Mouse (Mus musculus) right cerebral cortex, postnatal 4 days (tissue): ENCODE results near the gene Col24a1.

Source experiments
- DNase-seq: peaks from one replicate; pipeline ENCODE4 v3.0.0-alpha.2; 2022

Gene Col24a1

DNA sequence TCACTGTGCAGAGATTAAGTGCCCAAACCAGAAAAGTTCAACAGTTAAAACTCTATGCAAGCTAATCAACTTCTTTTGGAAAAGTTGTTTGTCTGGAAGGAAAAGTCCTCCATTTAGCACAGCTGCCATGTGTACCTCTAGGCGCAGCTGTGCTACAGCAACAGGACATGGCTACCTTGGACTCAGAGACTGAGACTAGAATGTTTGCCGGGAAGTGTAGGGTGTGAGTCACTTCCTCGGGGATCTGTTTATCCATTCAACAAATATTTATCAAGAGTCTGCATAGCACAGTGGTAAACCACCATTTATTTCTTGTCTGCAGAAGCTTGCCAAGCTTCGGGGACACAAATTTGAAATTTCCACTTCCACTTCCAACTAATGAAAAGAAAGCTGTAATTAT, 178.8 kb downstream of the Col24a1 start:
- no peak for DNase-seq

DNA sequence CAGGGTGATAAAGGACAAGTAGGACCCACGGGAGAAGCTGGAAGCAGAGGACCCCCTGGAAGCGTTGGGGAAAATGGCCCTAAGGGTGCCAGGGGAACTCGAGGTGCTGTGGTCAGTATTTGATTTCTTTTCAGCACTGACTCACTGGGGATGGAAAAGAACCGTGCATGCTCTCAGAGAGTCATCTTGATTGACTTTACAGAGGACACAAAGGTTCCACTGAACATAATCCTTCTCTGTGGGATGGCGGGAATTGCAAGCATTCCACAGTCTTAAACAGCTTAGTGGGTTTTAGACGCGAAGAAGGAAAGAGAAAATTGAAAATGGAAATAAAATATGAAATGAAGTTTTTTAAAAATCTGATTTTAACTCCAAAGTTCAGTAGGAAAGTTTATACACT, 181.9 kb downstream of the Col24a1 start:
- no peak for DNase-seq

DNA sequence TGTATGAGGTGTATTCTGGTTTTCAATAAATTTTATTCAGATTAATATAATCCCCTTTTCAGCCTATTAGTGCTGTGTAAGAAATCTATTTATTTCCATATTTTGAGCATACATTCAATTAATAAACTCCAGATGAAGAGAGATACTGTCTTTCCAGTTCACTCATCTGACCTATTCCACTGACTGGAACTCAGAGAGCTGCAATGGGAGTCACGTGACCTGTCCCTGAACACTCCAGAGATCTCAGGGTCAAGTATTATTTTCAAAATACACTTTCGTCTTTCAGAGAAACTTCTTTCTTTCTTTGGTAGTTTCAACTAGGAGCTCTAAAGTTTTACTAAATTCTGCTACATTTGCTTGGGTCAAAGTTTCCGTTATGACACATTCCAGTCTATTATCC, 184.4 kb downstream of the Col24a1 start:
- DNase-seq, result no peak

DNA sequence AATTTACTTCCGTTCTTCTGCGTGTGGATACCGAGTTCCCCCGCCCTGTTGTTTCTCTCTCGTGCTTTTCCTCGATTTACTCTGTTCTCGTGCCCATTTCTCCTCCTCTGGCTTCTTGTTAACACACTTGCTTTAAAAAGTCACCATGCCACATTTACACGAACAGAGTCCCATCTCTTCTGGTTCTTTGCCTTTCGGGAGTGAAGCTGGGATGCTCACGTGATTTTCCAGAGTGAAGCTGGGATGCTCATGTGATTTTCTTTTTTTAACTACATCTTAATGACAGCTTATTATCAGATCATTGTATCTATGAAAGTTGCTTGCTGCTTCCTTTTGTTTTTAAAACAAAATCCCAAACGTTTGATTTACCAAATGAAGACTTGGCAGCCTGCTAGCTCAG, 184.8 kb downstream of the Col24a1 start:
- no peak for DNase-seq

DNA sequence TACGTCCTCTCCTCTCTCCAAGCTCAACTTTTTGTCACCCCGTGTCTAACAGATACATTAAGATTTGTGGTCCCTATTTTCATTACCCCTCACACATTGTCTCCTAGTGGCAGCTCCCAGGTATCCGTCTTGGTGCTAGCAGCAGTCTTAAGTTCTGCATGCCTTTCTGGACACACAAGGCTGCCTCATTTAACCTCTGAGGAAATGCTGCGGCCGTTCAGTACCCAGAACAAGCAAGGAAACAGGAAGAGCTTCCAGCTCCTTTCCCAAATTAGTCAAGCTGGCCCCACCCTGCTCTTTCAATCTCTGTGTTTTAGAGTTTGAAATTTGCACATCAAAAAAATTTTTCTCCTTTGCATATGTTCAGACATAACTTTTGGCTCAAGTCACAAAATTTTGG, 186.2 kb downstream of the Col24a1 start:
- DNase-seq, result no peak

DNA sequence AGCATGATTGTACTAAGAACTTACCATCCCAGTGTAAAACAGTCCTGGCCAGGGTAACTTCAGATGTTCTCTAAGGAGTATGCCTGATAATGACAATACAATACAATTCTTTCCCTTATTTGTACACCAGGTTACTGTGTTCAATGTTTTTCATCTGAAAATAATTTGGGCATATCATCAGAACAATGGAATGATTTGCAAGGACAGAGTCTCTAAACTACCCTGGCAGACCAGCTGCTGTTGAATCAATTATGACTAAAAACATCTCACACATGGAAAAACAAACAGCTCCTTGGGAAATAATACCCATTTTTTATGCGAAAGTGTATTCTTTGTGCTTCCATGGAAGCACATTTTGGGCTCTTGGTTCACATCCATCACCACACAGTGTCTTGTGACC, 198.0 kb downstream of the Col24a1 start:
- DNase-seq, result no peak

DNA sequence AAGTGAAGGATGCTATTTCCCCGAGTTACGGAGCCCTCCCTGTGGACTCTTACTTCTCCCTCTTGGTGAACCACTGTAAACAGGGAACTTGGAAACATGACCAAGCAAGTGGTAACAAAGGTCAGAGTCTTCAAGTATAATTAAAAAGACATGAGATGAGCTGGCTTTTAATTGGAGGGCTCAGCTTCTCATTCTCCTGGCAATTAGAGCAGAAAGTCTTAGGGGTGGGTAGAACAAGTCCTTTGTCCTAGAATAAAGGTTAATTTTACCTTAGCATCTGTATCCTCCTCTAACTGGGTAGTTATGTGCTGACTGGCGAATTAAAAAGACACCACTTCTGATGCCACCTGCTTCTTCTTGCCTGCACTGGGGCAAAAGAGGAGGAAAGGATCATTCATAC, 199.1 kb downstream of the Col24a1 start:
- no peak for DNase-seq

DNA sequence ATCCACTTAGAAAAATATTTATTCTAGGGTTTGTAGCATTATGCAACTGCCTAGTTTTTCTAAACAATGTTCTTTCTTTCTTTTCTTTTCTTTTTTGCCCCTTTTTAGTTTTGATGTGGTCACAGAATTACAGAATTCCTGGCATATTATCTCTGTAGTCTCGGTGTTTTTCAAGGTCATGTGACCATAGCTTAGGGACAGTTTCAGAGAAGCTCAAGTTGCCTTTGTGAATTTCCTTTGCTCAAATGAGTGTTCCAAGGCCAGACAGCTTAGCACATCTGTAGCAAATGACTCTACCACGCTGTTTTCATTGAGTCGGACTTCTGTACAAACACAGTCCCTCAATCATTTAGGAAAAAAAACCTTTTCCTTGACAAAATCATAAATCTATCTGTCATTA, 205.9 kb downstream of the Col24a1 start:
- no peak for DNase-seq

DNA sequence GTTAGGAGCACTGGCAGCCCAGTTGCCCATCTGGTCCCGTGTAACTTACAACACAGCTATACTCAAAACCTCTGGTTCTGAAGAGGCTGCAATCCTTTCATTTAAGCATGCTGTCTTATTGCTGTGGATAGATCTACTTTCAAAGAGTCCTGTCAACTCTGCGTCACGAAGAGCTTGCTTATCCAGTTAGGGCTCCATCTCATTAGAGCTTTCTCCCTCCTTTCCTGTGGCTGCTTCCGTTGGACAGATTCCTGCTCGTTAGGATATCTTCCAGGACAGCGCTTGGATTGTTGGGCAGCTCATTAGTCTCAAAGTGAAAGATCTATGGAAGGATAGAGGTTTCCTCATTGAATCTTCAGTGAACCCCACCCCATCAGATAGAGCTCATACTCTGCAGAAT, 206.6 kb downstream of the Col24a1 start:
- no peak for DNase-seq

DNA sequence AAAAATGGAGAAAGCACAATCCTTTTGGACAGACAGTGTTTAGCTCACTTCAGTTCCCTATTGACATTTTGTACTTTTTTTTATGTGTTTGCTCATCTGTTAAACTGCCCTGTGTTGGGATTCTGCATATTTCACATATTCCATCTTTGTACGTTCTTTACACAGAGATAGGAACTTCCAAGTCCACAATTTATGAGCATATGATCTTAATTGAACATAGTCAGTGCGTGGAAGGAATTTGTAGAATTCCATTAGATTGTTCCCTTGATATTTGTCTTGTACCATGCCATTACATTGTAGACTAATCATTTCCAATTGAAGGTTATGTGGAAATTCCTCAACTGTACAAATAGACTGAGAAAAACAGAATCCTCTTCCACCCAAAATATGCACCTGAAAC, 212.6 kb downstream of the Col24a1 start:
- DNase-seq, result no peak

DNA sequence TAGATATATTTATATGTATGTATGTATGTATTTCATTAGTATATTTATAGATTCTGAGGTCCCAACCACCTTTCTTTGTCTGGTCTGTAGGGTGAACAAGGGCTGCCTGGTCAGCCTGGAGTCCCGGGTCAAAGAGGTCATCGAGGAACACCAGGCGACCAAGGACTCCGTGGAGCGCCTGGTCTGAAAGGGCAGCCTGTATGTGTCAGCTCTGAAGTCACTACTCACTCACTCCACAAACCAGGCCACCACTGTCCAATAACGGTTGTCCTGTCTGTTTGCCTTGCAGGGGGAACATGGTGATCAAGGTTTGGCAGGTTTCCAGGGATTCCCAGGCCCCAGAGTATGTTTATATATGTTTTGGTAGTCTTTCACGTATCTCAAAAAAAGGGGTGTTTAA, 216.3 kb downstream of the Col24a1 start:
- no peak for DNase-seq

DNA sequence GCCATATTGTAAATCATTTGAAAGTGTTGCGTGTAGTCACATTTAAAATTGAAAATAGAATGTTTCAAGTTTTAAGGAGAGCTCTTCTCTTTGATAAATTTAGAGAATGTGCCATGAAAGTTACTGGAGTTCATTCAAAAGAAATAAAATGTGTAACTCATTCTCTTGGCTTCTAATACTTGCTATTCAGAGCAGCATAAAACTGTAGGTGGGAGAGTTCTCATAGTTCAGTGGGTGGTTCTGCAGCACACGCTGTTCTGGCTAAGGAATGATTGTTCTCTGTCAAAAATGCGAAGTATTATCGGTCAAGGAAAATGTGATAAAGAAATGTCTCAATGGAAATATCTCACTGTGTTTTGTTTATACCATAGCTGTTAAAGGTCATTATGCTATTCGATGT, 221.9 kb downstream of the Col24a1 start:
- DNase-seq, result no peak

DNA sequence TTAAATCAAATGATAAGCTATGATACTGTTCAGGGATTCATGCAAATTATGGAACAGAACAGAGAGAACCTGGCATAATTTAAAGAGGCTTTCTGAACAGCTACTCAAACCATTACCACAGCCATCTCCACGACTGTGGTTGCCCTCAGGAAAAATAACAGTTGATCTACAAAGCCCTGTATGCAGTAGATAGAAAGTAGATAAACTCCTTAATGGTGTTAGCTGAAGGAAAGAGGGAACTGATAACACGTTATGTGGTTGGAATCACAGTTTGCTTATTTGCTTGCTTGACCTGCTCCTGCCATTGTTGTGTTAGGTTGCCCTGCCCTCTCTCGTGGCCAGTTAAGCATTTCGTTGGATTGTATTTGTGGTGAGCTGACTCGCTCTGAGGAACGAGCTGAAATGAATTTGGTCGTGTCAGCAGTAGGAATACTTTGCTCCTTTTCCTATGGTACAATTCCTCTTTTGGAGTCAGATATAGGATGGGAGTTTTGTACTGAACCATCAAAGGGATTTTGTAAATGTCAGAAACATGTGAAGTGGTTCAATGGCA, 229.3 kb downstream of the Col24a1 start:
- DNase-seq, result no peak

DNA sequence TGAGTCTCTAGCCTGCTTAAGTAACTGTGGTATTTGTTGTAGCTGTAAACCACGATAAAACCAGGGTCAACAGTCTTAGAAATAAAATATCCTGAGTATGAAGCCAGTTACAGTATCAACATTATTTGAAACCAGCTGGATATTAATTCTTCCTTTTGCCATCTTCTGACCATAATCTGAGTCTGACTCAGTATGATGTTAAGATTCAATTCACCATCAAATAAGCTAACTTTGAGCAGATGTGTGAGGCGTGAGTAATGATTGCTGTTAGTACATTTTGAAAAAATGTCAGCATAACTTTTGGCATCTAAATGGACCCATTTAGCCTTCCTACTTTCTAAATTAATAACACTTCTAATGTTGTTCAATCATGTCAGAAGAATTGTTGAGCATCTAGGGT, 230.0 kb downstream of the Col24a1 start:
- no peak for DNase-seq

DNA sequence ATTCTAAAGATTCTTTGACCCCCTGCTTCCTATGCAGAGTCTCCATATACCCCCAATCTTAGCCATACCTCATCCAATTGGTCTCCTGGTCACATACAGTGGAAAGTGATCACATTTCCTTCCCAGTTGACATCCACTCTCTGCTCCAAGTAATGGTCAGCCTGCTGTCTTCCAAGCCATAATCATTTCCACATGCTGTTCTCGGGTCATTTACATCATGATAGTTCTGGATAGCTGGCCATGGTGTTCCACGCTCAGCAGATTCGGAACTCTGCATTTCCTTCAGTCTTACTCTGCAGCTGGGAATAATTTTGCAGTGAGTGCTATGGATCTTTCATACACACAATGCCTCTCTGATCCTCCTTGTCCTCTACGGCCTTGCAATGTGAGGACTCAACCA, 233.0 kb downstream of the Col24a1 start:
- DNase-seq, result no peak

DNA sequence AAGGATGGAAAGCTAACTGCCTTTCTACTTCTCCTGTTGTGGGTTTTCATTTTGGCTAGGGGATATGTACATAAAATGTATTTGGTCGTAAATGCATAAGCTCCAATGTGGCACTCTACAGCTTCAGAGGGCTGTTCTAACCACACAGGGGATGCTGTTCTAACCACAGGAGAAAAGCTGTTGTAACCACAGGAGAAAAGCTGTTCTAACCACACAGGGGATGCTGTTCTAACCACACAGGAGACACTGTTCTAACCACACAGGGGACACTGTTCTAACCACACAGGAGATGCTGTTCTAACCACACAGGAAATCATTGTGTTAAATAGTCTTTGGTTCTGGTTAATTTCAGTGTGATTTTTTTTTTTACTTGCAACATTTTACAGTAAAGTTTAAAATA, 245.6 kb downstream of the Col24a1 start:
- DNase-seq, result no peak

DNA sequence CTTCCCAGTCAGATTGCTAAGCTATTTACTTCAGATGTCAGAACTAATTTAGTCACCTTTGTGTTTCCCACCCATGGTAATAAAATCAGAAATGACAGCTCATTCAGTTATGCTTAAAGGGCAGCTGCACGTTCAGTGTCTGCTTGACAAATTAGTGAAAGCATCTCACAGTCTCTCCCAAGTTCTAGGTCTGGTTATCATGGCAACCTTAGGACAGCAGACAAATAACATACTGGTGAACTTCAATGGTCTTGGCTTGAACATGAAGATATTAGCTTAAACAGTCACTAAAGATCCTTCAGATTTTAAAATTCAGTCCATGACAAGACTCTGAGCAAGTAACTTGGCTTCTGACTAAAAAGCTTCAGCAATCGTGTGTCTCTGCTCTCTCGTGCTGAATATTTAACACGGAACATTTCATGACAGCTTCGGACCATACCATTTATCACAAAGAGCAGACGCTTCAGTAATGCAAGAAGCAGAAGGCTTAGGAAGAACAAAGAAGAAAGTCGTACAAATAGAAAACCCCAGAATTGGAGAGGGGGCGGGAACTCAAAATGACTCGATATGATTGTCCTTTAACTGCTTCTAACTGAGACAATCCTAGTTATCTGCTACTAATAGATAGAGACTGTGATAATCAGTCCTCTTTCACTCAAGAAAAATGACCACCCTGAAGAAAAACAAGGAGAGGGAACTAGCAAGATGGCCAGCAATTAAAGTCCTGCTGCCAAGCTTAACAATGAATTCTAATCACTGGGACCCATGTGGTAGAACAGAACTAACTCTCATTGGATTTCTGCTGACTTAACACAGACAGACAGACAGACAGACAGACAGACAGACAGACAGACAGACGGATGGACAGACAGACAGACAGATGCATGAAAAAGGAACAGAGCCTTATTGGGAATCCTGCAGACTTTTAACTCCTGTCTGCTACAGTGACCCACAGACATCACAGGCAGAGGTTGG, 256.5 kb downstream of the Col24a1 start:
- DNase-seq, result no peak

DNA sequence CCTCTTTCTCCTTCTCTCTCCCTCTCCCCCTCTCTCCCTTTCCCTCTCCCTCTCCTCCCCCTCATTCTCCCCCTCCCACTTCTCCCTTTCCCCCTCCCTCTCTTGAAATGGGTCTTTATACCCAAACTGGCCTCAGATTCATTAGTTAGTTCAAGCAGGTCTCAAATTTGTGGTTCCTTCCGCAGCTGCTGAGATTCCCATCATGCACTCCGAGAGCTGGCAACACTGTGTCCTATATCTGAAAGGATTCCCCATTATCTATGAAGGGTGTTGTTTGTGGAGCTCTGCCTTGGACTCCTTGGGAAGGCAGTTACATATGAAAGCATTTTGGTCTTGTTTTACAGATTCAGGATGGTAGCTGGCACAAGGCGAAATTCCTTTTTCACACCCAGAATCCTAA, 257.9 kb downstream of the Col24a1 start:
- DNase-seq, result no peak

DNA sequence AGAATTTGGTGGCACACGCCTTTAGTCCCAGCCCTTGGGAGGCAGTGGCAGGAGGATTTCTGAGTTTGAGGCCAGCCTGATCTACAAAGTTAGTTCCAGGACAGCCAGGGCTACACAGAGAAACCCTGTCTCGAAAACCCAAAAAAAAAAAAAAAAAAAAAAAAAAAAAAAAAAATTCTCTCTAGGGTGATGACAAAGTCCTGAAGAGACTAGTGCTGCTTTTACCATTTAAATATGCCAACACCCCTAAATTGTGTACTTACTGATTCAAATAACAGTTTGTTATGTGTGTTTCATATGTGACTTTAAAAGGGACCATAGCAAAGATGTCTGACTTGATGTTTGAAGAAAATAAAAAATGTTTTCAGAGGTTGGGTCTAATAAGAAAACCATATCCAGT, 262.1 kb downstream of the Col24a1 start:
- no peak for DNase-seq

DNA sequence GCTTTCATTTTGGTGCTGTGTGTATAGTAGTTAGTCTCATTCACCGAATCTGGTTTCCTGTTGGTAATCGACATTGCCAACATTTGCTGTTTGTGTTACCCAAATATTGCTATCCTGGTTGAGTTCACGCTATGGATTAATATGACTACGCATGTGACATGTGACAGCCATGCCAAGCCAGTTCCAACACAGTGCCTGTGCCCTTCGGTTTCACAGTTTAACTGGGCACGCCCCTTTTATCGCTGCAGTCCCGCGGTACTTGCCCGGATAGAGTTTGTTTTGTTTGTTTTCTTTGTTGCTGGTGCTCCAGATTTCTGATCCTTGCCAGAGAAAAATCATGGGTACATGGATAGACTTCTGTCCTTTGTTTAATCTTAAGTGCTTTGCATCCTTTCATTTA, 263.9 kb downstream of the Col24a1 start:
- DNase-seq, result no peak

DNA sequence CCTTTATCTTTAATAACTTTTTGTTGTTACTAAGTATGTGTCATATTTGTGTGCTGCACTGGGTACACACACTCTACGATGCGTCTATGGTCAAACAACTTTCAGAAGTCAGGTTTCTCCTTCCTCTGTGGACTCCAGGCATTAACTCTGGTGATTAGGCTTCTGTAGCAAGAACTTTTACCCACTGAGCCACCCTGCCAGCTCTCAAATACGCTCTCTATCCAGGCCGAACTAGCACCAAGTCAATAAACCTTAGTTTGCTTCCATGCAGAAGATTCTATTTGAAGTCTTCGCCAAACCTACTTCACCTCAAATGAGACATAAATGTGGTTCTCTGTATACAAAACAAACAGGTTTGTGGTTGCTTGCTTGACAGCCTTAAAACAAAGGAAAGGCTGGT, 267.4 kb downstream of the Col24a1 start:
- no peak for DNase-seq

DNA sequence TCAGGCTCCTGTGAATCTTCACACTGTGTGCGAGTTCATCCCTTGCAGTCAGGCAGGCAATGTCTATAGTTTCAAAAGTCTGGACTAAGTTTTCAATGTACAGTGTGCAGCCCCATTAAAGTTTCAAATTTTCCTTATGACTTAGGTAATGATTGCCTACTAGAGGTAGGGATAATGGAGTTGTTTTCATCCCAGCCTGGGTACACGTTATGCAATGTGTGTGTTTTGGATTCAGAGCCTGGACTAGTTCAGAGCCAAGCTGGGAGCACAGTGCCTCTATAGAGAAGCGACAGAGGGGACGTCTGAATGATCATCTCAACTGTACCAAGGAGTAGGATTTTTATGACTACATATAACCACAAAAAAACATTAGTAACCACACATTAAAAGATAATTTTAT, 267.8 kb downstream of the Col24a1 start:
- no peak for DNase-seq

DNA sequence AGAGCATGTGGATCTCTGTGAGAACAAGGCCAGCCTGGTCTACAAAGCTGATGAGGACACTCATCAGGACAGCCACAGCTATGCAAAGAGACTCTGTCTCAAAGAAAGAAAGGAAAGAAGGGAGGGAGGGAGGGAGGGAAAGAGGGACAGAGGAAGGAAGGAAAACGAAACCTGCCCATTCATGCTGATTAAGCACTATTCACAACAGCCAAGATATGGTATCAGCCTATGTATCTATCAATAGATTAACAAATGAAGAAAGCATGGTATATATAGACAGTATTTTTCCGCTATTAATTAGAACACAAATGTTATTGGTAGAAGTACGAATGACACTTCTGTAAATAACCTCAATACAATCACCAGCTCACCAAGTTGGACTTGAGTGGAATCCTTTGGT, 282.2 kb downstream of the Col24a1 start:
- no peak for DNase-seq

DNA sequence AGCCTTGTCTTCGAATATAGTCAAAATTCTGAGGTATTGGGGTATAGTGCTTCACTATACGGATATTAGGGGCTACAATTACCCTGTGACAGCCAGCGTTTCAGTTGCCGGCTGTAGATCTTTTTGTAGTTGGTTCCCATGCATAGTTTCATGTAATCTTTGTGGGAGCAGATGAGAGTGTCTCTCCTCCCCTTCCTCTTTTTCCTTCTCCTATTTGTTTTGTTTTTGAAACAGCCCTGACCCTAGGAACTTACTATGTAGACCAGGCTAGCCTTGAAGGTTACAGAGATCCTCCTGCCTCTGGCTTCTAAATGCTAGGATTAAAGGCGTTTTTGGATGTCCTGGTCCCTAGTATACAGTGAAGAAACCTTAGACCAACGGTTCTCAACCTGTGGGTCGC, 283.1 kb downstream of the Col24a1 start:
- DNase-seq, result no peak
